Mouse (Mus musculus): ENCODE measurements around the gene Xpnpep1. TPM values are rescaled to one million over a fixed set of nuclear protein-coding genes. Genes with fewer than 3 reads are reported as not detected.

The Xpnpep1 gene
- polyA plus RNA-seq, 1 experiment from 2014 or later: 159 TPM

DNA sequence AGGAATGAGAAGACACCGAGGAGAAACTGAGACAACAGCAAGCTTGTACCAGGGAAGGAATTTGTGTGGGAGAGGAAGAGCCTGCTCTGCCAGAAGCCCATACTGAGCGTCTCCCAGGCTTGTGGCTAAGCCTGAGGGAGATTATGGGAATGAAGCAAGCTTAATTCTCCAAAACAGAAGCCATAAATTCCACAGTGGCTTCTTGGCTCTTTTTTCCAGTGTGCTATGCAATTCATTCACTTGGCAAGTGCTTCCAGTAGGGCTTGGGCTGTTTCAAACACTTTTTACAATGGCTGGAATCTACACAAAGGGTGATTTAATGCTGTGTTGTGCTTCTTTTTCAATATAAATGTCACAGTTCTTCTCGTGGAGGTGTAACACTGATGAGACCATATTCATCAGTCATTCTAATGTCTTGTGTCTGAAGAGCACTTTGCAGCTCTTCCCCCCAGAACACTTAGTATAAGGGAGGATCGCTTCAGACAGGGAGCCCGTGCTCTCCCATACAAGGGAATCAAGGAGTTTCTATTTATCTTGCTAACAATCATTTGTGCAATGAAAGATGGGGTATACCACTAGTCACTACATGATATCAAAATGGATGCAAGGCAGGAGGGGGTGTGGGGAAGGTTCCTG is 148.1 kb downstream of the Xpnpep1 start:
- Histone ChIP-seq H3K27me3 (no peaks in the 10 kb centered on the region), H3K4me1 (no peaks in the 10 kb centered on the region), H3K9me3 (replicated peaks) (no peaks in the 10 kb centered on the region), H3K36me3 (no peaks in the 10 kb centered on the region), H3K9ac (no peak overlapping the region), H3K4me2 (replicated peaks) (no peak overlapping the region), H3K4me3 (no peak overlapping the region), H3K27ac (no peak overlapping the region)
- WGBS: 78% methylated on average over 5 of the region's 5 CpGs
- no peak for ATAC-seq (ENCODE audit: low FRiP score)

Small RNA genes within 50 kb of the gene (microRNA-seq; reads per million reads assigned to microRNA genes)
- gene Mir6407: not detected

Other genes with a start within 250 kb of the Xpnpep1 start
- 55.5 and 56.0 TPM in 2 replicates for gene Add3, start 100.2 kb upstream of the Xpnpep1 start, polyA plus RNA-seq (2016; fragmentation: Nextera tagmentation; extraction: Ambion mirVana)

Measured in hindbrain, embryonic 12.5 days (tissue).